Mouse (Mus musculus): Measurements from ENCODE around the gene Smoc2.

DNA sequence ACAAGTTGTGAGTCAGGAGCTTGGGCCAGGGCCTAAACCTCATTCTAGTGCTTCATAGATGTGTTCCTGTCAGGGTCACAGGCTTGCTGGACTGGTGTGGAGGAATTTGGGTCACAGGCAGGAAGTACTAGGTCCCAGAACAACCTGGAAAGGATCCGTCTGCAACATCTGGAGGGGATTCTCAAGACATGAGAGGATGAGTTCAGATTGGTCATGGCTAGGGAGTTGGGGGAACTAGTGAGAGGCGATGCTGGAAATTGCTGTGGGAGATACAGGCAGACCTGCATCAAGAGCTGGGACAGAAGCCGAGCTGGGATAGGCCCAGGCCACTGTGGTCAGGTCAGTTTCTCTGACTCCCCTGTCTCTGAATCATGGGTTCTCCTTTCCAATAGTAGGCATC, 15.8 kb downstream of the Smoc2 start:
- TF ChIP-seq SMC3 (IDR thresholded peaks at IDR 0.05; ENCODE audit: low read depth, low read length), result no peak
- no peak for TF ChIP-seq POLR2AphosphoS2 (IDR thresholded peaks at IDR 0.05; ENCODE audit: low read depth, low read length)
- no peak for TF ChIP-seq ZC3H11A (IDR thresholded peaks at IDR 0.05; ENCODE audit: low read depth, low read length)

Data from CH12.LX (cell line).